Mouse (Mus musculus): Measurements from ENCODE around the gene Amy1. TPM values are rescaled to one million over a fixed set of nuclear protein-coding genes. Genes with fewer than 3 reads are reported as not detected.
"Not testable (repeated sequence)": the region's sequence is repeated elsewhere in the genome, so short reads cannot be mapped to it uniquely, and the experiment has no call there.

Gene Amy1
- polyA plus RNA-seq, 1 experiment from 2014 or later: 0.74 TPM

GRCm38 (mm10) chr3:113574578-113574977, 31.9 kb downstream of the Amy1 start:
- Histone ChIP-seq H3K27ac (ENCODE audit: low read length) (no peak overlapping the region), H3K36me3 (ENCODE audit: control insufficient read depth, insufficient read depth, low read length) (no peaks in the 10 kb centered on the region), H3K9me3 (ENCODE audit: control insufficient read depth, low read length) (no peaks in the 10 kb centered on the region), H3K4me3 (ENCODE audit: low read length) (no peak overlapping the region), H3K4me1 (replicated peaks; ENCODE audit: control insufficient read depth, insufficient read depth, low read length) (no peaks in the 10 kb centered on the region), H3K27me3 (ENCODE audit: control insufficient read depth, insufficient read depth, low read depth, low read length) (no peaks in the 10 kb centered on the region), H3K4me2 (ENCODE audit: low read depth, low read length) (no peak overlapping the region), H3K9ac (ENCODE audit: low read length) (no peak overlapping the region)
- ATAC-seq (ENCODE audit: low read depth): no peak
- 58% methylated on average over 4 of the region's 4 CpGs for WGBS

GRCm38 (mm10) chr3:113574138-113574537, 32.4 kb downstream of the Amy1 start:
- Histone ChIP-seq H3K4me1 (replicated peaks; ENCODE audit: control insufficient read depth, insufficient read depth, low read length) (no peaks in the 10 kb centered on the region), H3K36me3 (ENCODE audit: control insufficient read depth, insufficient read depth, low read length) (no peaks in the 10 kb centered on the region), H3K27me3 (ENCODE audit: control insufficient read depth, insufficient read depth, low read depth, low read length) (no peaks in the 10 kb centered on the region), H3K4me2 (ENCODE audit: low read depth, low read length) (no peak overlapping the region), H3K27ac (ENCODE audit: low read length) (no peak overlapping the region), H3K9ac (ENCODE audit: low read length) (no peak overlapping the region), H3K4me3 (ENCODE audit: low read length) (no peak overlapping the region), H3K9me3 (ENCODE audit: control insufficient read depth, low read length) (no peaks in the 10 kb centered on the region)
- WGBS: 55% methylated on average over 2 of the region's 2 CpGs
- no peak for ATAC-seq (ENCODE audit: low read depth)

DNA sequence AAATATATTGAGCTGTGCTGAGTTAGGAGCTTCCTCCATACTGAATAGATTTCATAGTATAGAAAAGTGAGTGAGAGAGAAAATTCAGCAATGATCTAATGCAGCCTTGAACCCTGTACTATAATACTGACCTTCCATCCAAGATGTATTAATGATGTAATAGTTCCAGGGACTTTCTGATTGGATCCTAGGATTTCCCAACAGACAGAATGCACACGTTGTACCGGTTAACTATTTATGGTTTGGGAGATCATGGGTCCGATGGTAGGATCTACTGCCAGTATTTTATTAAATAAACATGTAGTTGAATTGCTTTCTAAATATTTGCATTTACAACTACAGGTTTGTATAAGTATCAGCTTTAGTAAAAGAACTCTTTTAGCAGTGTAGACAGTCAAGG, 34.3 kb downstream of the Amy1 start:
- 54% methylated on average over 3 of the region's 3 CpGs for WGBS
- Histone ChIP-seq H3K36me3 (ENCODE audit: control insufficient read depth, insufficient read depth, low read length) (no peaks in the 10 kb centered on the region), H3K9me3 (ENCODE audit: control insufficient read depth, low read length) (no peaks in the 10 kb centered on the region), H3K4me2 (ENCODE audit: low read depth, low read length) (no peak overlapping the region), H3K4me3 (ENCODE audit: low read length) (no peak overlapping the region), H3K27ac (ENCODE audit: low read length) (no peak overlapping the region), H3K27me3 (ENCODE audit: control insufficient read depth, insufficient read depth, low read depth, low read length) (no peaks in the 10 kb centered on the region), H3K4me1 (replicated peaks; ENCODE audit: control insufficient read depth, insufficient read depth, low read length) (no peaks in the 10 kb centered on the region), H3K9ac (ENCODE audit: low read length) (no peak overlapping the region)
- ATAC-seq (ENCODE audit: low read depth): no peak

- Histone ChIP-seq H3K9me3 (ENCODE audit: control insufficient read depth, low read length) (no peaks in the 10 kb centered on the region), H3K9ac (ENCODE audit: low read length) (no peak overlapping the region), H3K4me1 (replicated peaks; ENCODE audit: control insufficient read depth, insufficient read depth, low read length) (no peaks in the 10 kb centered on the region), H3K4me2 (ENCODE audit: low read depth, low read length) (no peak overlapping the region), H3K27ac (ENCODE audit: low read length) (no peak overlapping the region), H3K4me3 (ENCODE audit: low read length) (no peak overlapping the region), H3K36me3 (ENCODE audit: control insufficient read depth, insufficient read depth, low read length) (no peaks in the 10 kb centered on the region), H3K27me3 (ENCODE audit: control insufficient read depth, insufficient read depth, low read depth, low read length) (no peaks in the 10 kb centered on the region)
- ATAC-seq (ENCODE audit: low read depth): no peak
Observed at GRCm38 (mm10) chr3:113539692-113540091, 66.8 kb downstream of the Amy1 start.

DNA sequence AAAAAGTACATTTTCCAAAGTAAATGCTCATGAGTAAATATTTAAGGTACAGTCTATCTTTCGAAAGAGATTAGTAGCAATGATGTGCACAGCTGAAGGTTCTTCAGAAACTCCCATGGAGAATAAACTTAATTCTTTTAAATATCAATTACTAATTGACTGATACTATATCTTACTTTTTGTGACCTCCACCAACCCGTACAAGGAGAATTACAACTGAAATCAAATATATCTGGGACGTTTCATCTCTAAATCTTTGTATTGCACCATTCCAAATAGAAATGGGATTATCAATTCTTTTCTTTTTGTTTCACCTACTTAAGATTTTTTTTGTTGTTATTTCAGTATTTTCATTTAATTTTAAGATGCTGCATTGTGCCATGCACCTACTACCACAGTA, 74.2 kb downstream of the Amy1 start, which contains the start of gene Amy2a1:
Gene Amy2a1, minus strand, starts transcription at position 101 of the 400 bp plus-strand sequence.
- not testable (repeated sequence) for H3K36me3 ChIP-seq (ENCODE audit: control insufficient read depth, insufficient read depth, low read length); H3K4me3 ChIP-seq (ENCODE audit: low read length); H3K27ac ChIP-seq (ENCODE audit: low read length); H3K4me1 ChIP-seq (replicated peaks; ENCODE audit: control insufficient read depth, insufficient read depth, low read length); ATAC-seq (ENCODE audit: low read depth); H3K4me2 ChIP-seq (ENCODE audit: low read depth, low read length); H3K27me3 ChIP-seq (ENCODE audit: control insufficient read depth, insufficient read depth, low read depth, low read length); H3K9me3 ChIP-seq (ENCODE audit: control insufficient read depth, low read length); H3K9ac ChIP-seq (ENCODE audit: low read length)
- 69% methylated on average over 2 of the region's 3 CpGs for WGBS

Other genes starting within 250 kb of the Amy1 start
- 0.19 and 2.1 TPM in 2 replicates for gene Amy2a1, start 74.3 kb downstream of the Amy1 start, polyA plus RNA-seq (2015; fragmentation: Nextera tagmentation; extraction: Ambion mirVana)
- 35.4 and 37.3 TPM in 2 replicates for gene Rnpc3, start 23.4 kb upstream of the Amy1 start, polyA plus RNA-seq (2015; fragmentation: Nextera tagmentation; extraction: Ambion mirVana)

All from lung, embryonic 16.5 days (tissue).